Mouse (Mus musculus) fibroblast of lung, adult 2 months (primary cell): ENCODE data around the gene Hck.

Experiments
- DNase-seq: peaks from one replicate; pipeline ENCODE4 v3.0.0-alpha.2; 2011; ENCODE audit warnings: low read depth

Hck gene

GRCm38 (mm10) chr2:153108313-153109264 lies at the start of gene Hck:
Hck (plus strand) TSS chr2:153108468.
- peak; percentile 23 for DNase-seq

- DNase-seq, result no peak
Measured at GRCm38 (mm10) chr2:153060216-153060615, 48.1 kb upstream of the Hck start.

- DNase-seq, result no peak
Measured at GRCm38 (mm10) chr2:153063394-153063793, 44.9 kb upstream of the Hck start.

- DNase-seq, result no peak
Measured at GRCm38 (mm10) chr2:153064190-153064970, 43.9 kb upstream of the Hck start.

GRCm38 (mm10) chr2:153065747-153066508 lies 42.3 kb upstream of the Hck start, which contains the start of gene Ccm2l:
Ccm2l (plus strand) TSS chr2:153065955.
- DNase-seq, result no peak

- no peak for DNase-seq
Measured at GRCm38 (mm10) chr2:153066991-153067390, 41.3 kb upstream of the Hck start.

GRCm38 (mm10) chr2:153070762-153071490 lies 37.3 kb upstream of the Hck start:
- DNase-seq, result no peak

- DNase-seq, result no peak
Measured at GRCm38 (mm10) chr2:153071491-153072184, 36.6 kb upstream of the Hck start.

- no peak for DNase-seq
Measured at GRCm38 (mm10) chr2:153074651-153075050, 33.6 kb upstream of the Hck start.

GRCm38 (mm10) chr2:153075961-153076360 lies 32.3 kb upstream of the Hck start:
- no peak for DNase-seq

GRCm38 (mm10) chr2:153080841-153081523 lies 27.3 kb upstream of the Hck start:
- peak; percentile 73 for DNase-seq

GRCm38 (mm10) chr2:153081866-153082265 lies 26.4 kb upstream of the Hck start:
- no peak for DNase-seq

GRCm38 (mm10) chr2:153083275-153083674 lies 25.0 kb upstream of the Hck start:
- DNase-seq, result no peak

GRCm38 (mm10) chr2:153083824-153084223 lies 24.4 kb upstream of the Hck start:
- DNase-seq, result no peak

GRCm38 (mm10) chr2:153084261-153084976 lies 23.8 kb upstream of the Hck start:
- DNase-seq, result no peak

- no peak for DNase-seq
Measured at GRCm38 (mm10) chr2:153085556-153085955, 22.7 kb upstream of the Hck start.

GRCm38 (mm10) chr2:153086166-153086565 lies 22.1 kb upstream of the Hck start:
- no peak for DNase-seq

- DNase-seq, result no peak
Measured at GRCm38 (mm10) chr2:153087091-153087490, 21.2 kb upstream of the Hck start.

GRCm38 (mm10) chr2:153089316-153089715 lies 19.0 kb upstream of the Hck start:
- no peak for DNase-seq
